Mouse (Mus musculus): ENCODE data around the gene Ebf1. TPM values are rescaled to one million over a fixed set of nuclear protein-coding genes. Genes with fewer than 3 reads are reported as not detected.

Ebf1 gene
- polyA plus RNA-seq, 1 experiment from 2014 or later, result 54.5 TPM

DNA sequence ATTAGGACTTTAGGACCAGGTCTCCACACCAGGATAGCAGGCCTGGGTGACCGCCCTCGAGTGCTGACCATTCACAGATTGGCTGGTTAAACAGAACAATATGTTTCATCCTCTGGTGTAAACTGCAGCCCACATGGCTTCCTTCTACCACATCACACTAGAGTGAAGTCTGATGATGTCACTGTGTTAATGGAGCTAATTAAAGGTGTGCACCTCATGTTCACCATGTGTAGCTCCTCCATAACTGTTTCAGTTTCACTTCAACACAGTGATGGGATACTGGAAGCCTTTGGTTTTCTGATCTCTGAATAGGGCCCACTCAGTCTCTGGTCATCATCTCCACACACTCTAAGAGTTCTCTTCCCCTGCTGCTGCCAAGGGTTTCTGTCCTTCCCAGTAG, 158.4 kb downstream of the Ebf1 start:
- no peaks in the 10 kb centered on the region for H3K36me3 ChIP-seq (ENCODE audit: control insufficient read depth, insufficient read depth, low read length)
- 91% methylated on average over 2 of the region's 2 CpGs for WGBS
- no peak overlapping the region for H3K9ac ChIP-seq (ENCODE audit: low read depth, low read length)
- H3K4me3 ChIP-seq (ENCODE audit: low read depth, low read length), result no peak overlapping the region
- ATAC-seq (ENCODE audit: low read depth), result no peak
- DNase-seq (ENCODE audit: low spot score), result no peak
- H3K4me2 ChIP-seq (ENCODE audit: low read depth, low read length), result no peak overlapping the region
- no peak overlapping the region for H3K27ac ChIP-seq (replicated peaks; ENCODE audit: low read depth, low read length)
- no peaks in the 10 kb centered on the region for H3K4me1 ChIP-seq (ENCODE audit: control insufficient read depth, insufficient read depth, low read length)
- H3K9me3 ChIP-seq (ENCODE audit: control insufficient read depth, low read length), result no peaks in the 10 kb centered on the region
- no peaks in the 10 kb centered on the region for H3K27me3 ChIP-seq (replicated peaks; ENCODE audit: control insufficient read depth, insufficient read depth, low read length)

DNA sequence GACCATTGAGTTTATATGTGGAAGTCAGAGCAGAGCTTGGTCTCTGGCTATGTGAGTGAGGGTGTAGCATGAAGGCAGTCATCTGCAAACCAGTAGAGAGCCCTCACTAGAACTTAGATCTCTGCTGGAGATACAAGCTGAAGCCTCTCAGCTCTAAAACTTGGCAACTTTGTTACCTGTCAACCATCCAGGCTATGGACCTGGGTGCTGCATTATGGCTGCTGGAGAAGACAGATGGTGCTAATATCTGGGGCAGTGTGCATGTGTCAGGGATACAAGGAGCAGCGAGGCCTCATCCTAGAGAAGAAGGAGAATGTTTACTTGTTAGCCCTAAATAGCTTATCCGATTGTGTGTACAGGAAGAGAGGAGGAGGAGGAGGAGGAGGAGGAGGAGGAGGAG, 159.4 kb downstream of the Ebf1 start:
- Histone ChIP-seq H3K4me3 (ENCODE audit: low read depth, low read length) (no peak overlapping the region), H3K9ac (ENCODE audit: low read depth, low read length) (no peak overlapping the region), H3K27ac (replicated peaks; ENCODE audit: low read depth, low read length) (no peak overlapping the region), H3K4me2 (ENCODE audit: low read depth, low read length) (no peak overlapping the region), H3K36me3 (ENCODE audit: control insufficient read depth, insufficient read depth, low read length) (no peaks in the 10 kb centered on the region), H3K4me1 (ENCODE audit: control insufficient read depth, insufficient read depth, low read length) (no peaks in the 10 kb centered on the region), H3K27me3 (replicated peaks; ENCODE audit: control insufficient read depth, insufficient read depth, low read length) (no peaks in the 10 kb centered on the region), H3K9me3 (ENCODE audit: control insufficient read depth, low read length) (no peaks in the 10 kb centered on the region)
- DNase-seq (ENCODE audit: low spot score) (no peak), ATAC-seq (ENCODE audit: low read depth) (no peak)
- no CpG with 5 or more reads among the region's 2 CpGs for WGBS

DNA sequence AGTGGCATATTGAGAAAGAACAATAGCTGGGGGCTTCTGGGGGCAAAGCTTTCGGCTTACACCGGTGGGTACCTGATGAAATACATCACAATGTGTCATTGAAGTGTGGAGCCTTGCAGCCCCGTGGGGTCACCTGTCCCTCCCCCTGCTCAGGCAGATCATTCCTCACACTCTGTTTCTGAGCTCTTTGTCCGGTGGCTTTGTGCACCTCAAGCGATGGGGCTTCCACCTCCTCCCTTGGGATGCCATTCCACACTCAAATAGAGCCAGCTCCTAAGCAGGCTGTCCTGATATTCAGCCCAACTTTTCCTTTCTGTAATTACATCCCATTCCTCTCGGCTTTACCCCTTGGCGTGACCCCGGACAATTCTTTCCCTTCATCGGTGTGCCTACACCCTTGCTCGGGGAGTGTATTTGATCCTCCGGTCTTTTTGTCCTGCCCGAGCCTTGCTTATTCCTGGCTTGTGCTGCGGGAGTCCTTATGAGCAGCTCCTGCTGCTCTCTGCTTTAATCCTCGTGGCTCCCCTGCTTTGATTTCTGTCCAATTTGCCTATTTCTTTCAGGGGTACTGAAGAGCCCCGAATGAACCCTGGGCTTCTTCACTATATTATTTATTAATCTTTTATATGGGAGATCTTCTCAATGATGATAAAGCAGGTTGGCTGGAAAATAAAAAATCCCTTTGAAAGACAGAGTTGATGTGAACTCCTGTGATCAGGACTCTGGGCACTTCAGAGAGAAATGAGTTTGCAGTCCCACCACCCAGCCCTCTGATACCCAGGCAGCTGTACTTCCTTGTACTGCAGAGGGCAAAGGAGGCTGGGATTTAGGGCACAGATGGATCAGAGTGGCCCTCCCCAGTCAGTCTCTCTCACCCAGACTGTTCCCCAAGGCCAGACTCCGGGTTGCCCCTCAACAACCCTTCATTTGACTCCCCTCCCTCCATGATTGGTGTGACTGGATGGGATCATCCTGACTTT, 160.5 kb downstream of the Ebf1 start:
- Histone ChIP-seq H3K4me3 (ENCODE audit: low read depth, low read length) (no peak overlapping the region), H3K9ac (ENCODE audit: low read depth, low read length) (no peak overlapping the region), H3K4me2 (ENCODE audit: low read depth, low read length) (no peak overlapping the region), H3K27me3 (replicated peaks; ENCODE audit: control insufficient read depth, insufficient read depth, low read length) (no peaks in the 10 kb centered on the region), H3K36me3 (ENCODE audit: control insufficient read depth, insufficient read depth, low read length) (no peaks in the 10 kb centered on the region), H3K4me1 (ENCODE audit: control insufficient read depth, insufficient read depth, low read length) (no peaks in the 10 kb centered on the region), H3K27ac (replicated peaks; ENCODE audit: low read depth, low read length) (no peak overlapping the region), H3K9me3 (ENCODE audit: control insufficient read depth, low read length) (no peaks in the 10 kb centered on the region)
- DNase-seq (ENCODE audit: low spot score) (no peak), ATAC-seq (ENCODE audit: low read depth) (peak; percentile 41; the same call in 1 of the 2 replicates)
- WGBS, result 32% methylated on average over 15 of the region's 16 CpGs

DNA sequence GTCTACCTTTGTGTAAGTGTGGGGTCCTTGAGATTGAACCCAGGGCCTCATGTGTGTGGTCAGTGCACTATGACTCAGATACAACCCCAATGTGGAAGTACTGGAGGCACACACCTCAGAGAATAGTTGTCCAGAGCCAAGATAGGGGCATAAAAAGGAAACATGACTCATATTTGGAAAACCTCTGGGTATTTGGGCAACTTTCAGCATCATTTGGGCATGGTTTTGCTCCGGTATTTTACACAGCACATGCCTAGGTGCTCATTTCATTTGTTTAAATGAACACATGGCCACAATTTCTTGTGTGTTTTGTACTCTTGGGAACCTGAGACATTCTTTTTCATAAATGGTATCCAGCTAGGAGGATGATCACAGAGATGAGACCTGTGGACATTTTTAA, 161.9 kb downstream of the Ebf1 start:
- no peaks in the 10 kb centered on the region for H3K27me3 ChIP-seq (replicated peaks; ENCODE audit: control insufficient read depth, insufficient read depth, low read length)
- H3K36me3 ChIP-seq (ENCODE audit: control insufficient read depth, insufficient read depth, low read length), result no peaks in the 10 kb centered on the region
- DNase-seq (ENCODE audit: low spot score) (no peak), ATAC-seq (ENCODE audit: low read depth) (no peak)
- no peak overlapping the region for H3K27ac ChIP-seq (replicated peaks; ENCODE audit: low read depth, low read length)
- no peak overlapping the region for H3K4me3 ChIP-seq (ENCODE audit: low read depth, low read length)
- no peaks in the 10 kb centered on the region for H3K9me3 ChIP-seq (ENCODE audit: control insufficient read depth, low read length)
- no peak overlapping the region for H3K9ac ChIP-seq (ENCODE audit: low read depth, low read length)
- H3K4me1 ChIP-seq (ENCODE audit: control insufficient read depth, insufficient read depth, low read length), result no peaks in the 10 kb centered on the region
- 77% methylated on average over 1 of the region's 1 CpGs for WGBS
- H3K4me2 ChIP-seq (ENCODE audit: low read depth, low read length), result no peak overlapping the region

DNA sequence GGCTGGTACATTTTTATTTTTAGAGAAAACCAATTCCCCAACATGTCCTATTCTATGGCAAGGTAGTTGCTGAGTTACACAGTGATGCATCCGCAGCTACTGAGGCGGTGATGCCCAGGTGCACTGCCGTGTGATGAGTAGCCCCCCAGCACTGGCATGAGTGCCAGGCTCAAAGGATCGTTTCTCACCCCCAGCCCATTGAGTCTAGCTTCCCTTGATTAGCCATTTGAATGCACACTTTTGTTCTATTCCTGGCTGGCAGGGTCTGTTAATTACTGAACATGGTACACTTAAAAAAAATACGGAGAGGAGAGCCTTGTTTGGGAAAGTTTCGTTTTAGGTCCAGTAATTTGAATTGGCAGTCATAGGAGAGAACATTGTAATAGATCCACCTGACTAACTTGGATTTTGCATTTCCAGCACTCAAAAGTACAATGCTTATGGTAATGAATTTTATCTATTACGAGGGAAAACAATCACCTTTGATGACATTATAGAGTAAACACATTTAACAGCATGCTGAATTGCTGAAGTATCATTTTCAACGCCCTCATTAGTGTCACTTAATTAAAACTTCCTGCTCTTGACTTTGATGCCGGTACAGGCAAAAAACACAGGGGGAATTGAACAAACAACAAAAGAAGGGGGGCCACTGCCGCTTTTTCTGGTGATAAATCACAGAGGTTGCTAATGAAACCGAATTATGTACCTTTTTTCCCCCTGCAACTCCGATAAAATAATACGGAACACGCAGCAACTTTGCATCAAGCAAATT, 167.3 kb downstream of the Ebf1 start:
- H3K27ac ChIP-seq (replicated peaks; ENCODE audit: low read depth, low read length), result no peak overlapping the region
- no peak for DNase-seq (ENCODE audit: low spot score)
- H3K9ac ChIP-seq (ENCODE audit: low read depth, low read length), result no peak overlapping the region
- no peak overlapping the region for H3K4me3 ChIP-seq (ENCODE audit: low read depth, low read length)
- H3K4me2 ChIP-seq (ENCODE audit: low read depth, low read length), result no peak overlapping the region
- H3K9me3 ChIP-seq (ENCODE audit: control insufficient read depth, low read length), result no peaks in the 10 kb centered on the region
- no peak for ATAC-seq (ENCODE audit: low read depth)
- H3K27me3 ChIP-seq (replicated peaks; ENCODE audit: control insufficient read depth, insufficient read depth, low read length), result no peaks in the 10 kb centered on the region
- H3K36me3 ChIP-seq (ENCODE audit: control insufficient read depth, insufficient read depth, low read length), result no peaks in the 10 kb centered on the region
- H3K4me1 ChIP-seq (ENCODE audit: control insufficient read depth, insufficient read depth, low read length), result peaks cover 5% of the 10 kb centered on the region; the same call in 1 of the 2 replicates
- WGBS, result 70% methylated on average over 14 of the region's 14 CpGs

DNA sequence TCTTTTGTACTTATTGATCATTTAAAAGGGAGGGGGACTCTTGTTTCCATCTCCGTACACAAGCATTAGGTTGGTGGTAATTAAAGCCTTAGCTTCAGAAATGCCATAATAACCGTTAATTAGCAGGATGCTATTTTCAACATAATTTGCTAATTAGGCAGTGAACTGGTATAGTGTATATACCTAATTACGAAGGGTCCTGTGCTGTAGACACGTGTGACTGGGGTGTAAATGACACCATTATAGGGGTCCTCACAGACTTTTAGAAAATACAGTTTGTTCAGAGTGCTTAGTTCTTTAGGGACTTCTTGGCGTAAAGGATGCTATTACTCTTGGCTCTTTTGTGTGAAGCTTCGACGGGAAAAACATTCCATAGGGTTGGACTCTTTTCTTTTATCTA, 167.9 kb downstream of the Ebf1 start:
- H3K27me3 ChIP-seq (replicated peaks; ENCODE audit: control insufficient read depth, insufficient read depth, low read length), result no peaks in the 10 kb centered on the region
- H3K4me1 ChIP-seq (ENCODE audit: control insufficient read depth, insufficient read depth, low read length), result peaks cover 5% of the 10 kb centered on the region; the same call in 1 of the 2 replicates
- H3K4me2 ChIP-seq (ENCODE audit: low read depth, low read length), result no peak overlapping the region
- DNase-seq (ENCODE audit: low spot score) (no peak), ATAC-seq (ENCODE audit: low read depth) (0 out of 2 replicates have a peak, but pooled peaks have one; percentile 63)
- no peak overlapping the region for H3K9ac ChIP-seq (ENCODE audit: low read depth, low read length)
- H3K4me3 ChIP-seq (ENCODE audit: low read depth, low read length), result no peak overlapping the region
- no peaks in the 10 kb centered on the region for H3K36me3 ChIP-seq (ENCODE audit: control insufficient read depth, insufficient read depth, low read length)
- WGBS, result 47% methylated on average over 7 of the region's 7 CpGs
- H3K9me3 ChIP-seq (ENCODE audit: control insufficient read depth, low read length), result no peaks in the 10 kb centered on the region
- no peak overlapping the region for H3K27ac ChIP-seq (replicated peaks; ENCODE audit: low read depth, low read length)

DNA sequence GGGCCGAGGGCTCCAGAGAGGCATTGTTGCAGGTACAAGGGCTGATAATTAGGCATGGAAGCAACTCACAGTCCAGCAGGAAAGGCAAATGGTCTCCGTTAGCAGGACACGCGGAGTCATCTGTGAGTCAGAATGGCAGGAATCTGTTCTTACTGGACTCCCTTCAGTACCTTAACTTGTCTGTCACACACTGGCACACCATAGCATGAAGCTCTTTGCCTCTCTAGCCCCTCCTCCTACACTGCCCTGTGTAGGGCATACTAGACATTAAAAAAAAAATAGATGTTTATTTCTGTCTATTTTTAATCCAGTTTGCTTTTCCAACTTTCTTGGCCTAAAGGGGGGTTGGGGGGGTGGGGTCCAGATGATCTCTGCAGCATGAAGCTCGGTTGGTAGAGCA, 168.4 kb downstream of the Ebf1 start:
- H3K27ac ChIP-seq (replicated peaks; ENCODE audit: low read depth, low read length), result no peak overlapping the region
- ATAC-seq (ENCODE audit: low read depth), result peak; percentile 53; the same call in 1 of the 2 replicates
- no peak for DNase-seq (ENCODE audit: low spot score)
- H3K4me1 ChIP-seq (ENCODE audit: control insufficient read depth, insufficient read depth, low read length), result peaks cover 5% of the 10 kb centered on the region; the same call in 1 of the 2 replicates
- no peaks in the 10 kb centered on the region for H3K36me3 ChIP-seq (ENCODE audit: control insufficient read depth, insufficient read depth, low read length)
- H3K27me3 ChIP-seq (replicated peaks; ENCODE audit: control insufficient read depth, insufficient read depth, low read length), result no peaks in the 10 kb centered on the region
- 58% methylated on average over 5 of the region's 5 CpGs for WGBS
- H3K9ac ChIP-seq (ENCODE audit: low read depth, low read length), result no peak overlapping the region
- no peaks in the 10 kb centered on the region for H3K9me3 ChIP-seq (ENCODE audit: control insufficient read depth, low read length)
- H3K4me3 ChIP-seq (ENCODE audit: low read depth, low read length), result no peak overlapping the region
- no peak overlapping the region for H3K4me2 ChIP-seq (ENCODE audit: low read depth, low read length)

DNA sequence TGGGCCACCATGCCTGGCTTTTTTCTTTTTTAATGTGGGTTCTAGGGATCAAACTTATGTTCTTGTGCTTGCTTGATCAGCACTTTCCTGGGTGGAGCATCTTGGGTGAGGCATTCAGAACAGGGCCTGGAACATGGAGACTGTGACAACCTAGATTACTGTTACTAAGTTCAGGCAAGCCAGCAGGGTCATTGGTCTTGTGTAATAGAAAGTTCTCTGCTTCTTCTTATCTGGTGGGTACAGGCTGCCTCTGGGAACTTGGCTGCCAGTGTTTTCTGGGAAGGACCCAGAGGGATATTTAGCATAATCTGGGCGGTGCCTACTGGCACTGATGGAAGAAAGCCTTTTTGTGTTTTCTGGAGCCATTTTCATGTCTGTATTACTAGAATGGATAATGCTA, 170.9 kb downstream of the Ebf1 start:
- no peaks in the 10 kb centered on the region for H3K9me3 ChIP-seq (ENCODE audit: control insufficient read depth, low read length)
- ATAC-seq (ENCODE audit: low read depth) (no peak), DNase-seq (ENCODE audit: low spot score) (no peak)
- H3K9ac ChIP-seq (ENCODE audit: low read depth, low read length), result no peak overlapping the region
- no peak overlapping the region for H3K27ac ChIP-seq (replicated peaks; ENCODE audit: low read depth, low read length)
- H3K36me3 ChIP-seq (ENCODE audit: control insufficient read depth, insufficient read depth, low read length), result no peaks in the 10 kb centered on the region
- 97% methylated on average over 1 of the region's 1 CpGs for WGBS
- no peak overlapping the region for H3K4me3 ChIP-seq (ENCODE audit: low read depth, low read length)
- no peak overlapping the region for H3K4me2 ChIP-seq (ENCODE audit: low read depth, low read length)
- H3K27me3 ChIP-seq (replicated peaks; ENCODE audit: control insufficient read depth, insufficient read depth, low read length), result no peaks in the 10 kb centered on the region
- H3K4me1 ChIP-seq (ENCODE audit: control insufficient read depth, insufficient read depth, low read length), result peaks cover 5% of the 10 kb centered on the region; the same call in 1 of the 2 replicates
